Mouse (Mus musculus): ENCODE results near the gene Fyn. TPM values are rescaled to one million over a fixed set of nuclear protein-coding genes. Genes with fewer than 3 reads are reported as not detected.
A peak's percentile ranks its signal among the peaks of the same experiment; 100 is the strongest.

Gene Fyn
- polyA plus RNA-seq, 1 experiment: 134 TPM

- DNase-seq (ENCODE audit: low read depth): no peak
- no peak for TF ChIP-seq POLR2A (IDR thresholded peaks at IDR 0.05; ENCODE audit: borderline replicate concordance, extremely low read depth, insufficient read depth, insufficient read length, poor library complexity, severe bottlenecking)
- no peak for TF ChIP-seq CTCF (IDR thresholded peaks at IDR 0.05; ENCODE audit: borderline replicate concordance, extremely low read depth, insufficient read depth, insufficient read length)
Observed at GRCm38 (mm10) chr10:39503331-39503730, 134.7 kb downstream of the Fyn start.

GRCm38 (mm10) chr10:39505007-39505406, 136.4 kb downstream of the Fyn start:
- DNase-seq (ENCODE audit: low read depth): peak; percentile 93
- TF ChIP-seq CTCF (IDR thresholded peaks at IDR 0.05; ENCODE audit: borderline replicate concordance, extremely low read depth, insufficient read depth, insufficient read length): no peak
- no peak for TF ChIP-seq POLR2A (IDR thresholded peaks at IDR 0.05; ENCODE audit: borderline replicate concordance, extremely low read depth, insufficient read depth, insufficient read length, poor library complexity, severe bottlenecking)

DNA sequence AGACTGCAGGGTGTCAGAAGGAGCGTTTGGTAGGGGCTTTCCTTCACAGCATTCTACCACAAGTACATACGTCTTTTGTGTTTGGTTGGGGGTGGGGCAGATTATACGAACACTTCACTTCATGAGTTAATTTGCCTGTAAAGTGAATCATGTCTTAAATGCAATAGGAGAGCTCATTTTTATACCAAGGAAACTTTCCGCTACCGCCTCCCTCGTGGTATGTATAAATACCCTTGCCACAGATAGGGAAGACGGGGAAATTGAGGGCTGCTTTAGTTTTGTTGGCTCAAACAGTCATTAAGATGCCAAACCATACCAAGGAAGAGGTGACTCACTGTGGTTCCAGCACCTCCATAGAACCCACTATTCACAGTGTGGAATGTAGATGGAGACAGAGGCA, 137.0 kb downstream of the Fyn start:
- TF ChIP-seq POLR2A (IDR thresholded peaks at IDR 0.05; ENCODE audit: borderline replicate concordance, extremely low read depth, insufficient read depth, insufficient read length, poor library complexity, severe bottlenecking) (no peak), CTCF (IDR thresholded peaks at IDR 0.05; ENCODE audit: borderline replicate concordance, extremely low read depth, insufficient read depth, insufficient read length) (no peak)
- DNase-seq (ENCODE audit: low read depth): peak; percentile 48

- DNase-seq (ENCODE audit: low read depth): peak; percentile 68
- TF ChIP-seq CTCF (IDR thresholded peaks at IDR 0.05; ENCODE audit: borderline replicate concordance, extremely low read depth, insufficient read depth, insufficient read length) (no peak), POLR2A (IDR thresholded peaks at IDR 0.05; ENCODE audit: borderline replicate concordance, extremely low read depth, insufficient read depth, insufficient read length, poor library complexity, severe bottlenecking) (no peak)
Observed at GRCm38 (mm10) chr10:39506353-39506752, 137.7 kb downstream of the Fyn start.

GRCm38 (mm10) chr10:39506831-39507230, 138.2 kb downstream of the Fyn start:
- DNase-seq (ENCODE audit: low read depth): peak; percentile 71

GRCm38 (mm10) chr10:39508801-39509200, 140.1 kb downstream of the Fyn start:
- no peak for DNase-seq (ENCODE audit: low read depth)
- no peak for TF ChIP-seq POLR2A (IDR thresholded peaks at IDR 0.05; ENCODE audit: borderline replicate concordance, extremely low read depth, insufficient read depth, insufficient read length, poor library complexity, severe bottlenecking)
- TF ChIP-seq CTCF (IDR thresholded peaks at IDR 0.05; ENCODE audit: borderline replicate concordance, extremely low read depth, insufficient read depth, insufficient read length): no peak

More at GRCm38 (mm10) chr10:39506831-39507230, 138.2 kb downstream of the Fyn start:
- TF ChIP-seq POLR2A (IDR thresholded peaks at IDR 0.05; ENCODE audit: borderline replicate concordance, extremely low read depth, insufficient read depth, insufficient read length, poor library complexity, severe bottlenecking) (no peak), CTCF (IDR thresholded peaks at IDR 0.05; ENCODE audit: borderline replicate concordance, extremely low read depth, insufficient read depth, insufficient read length) (no peak)

GRCm38 (mm10) chr10:39509937-39510336, 141.3 kb downstream of the Fyn start:
- TF ChIP-seq CTCF (IDR thresholded peaks at IDR 0.05; ENCODE audit: borderline replicate concordance, extremely low read depth, insufficient read depth, insufficient read length): no peak
- no peak for TF ChIP-seq POLR2A (IDR thresholded peaks at IDR 0.05; ENCODE audit: borderline replicate concordance, extremely low read depth, insufficient read depth, insufficient read length, poor library complexity, severe bottlenecking)
- DNase-seq (ENCODE audit: low read depth): no peak

DNA sequence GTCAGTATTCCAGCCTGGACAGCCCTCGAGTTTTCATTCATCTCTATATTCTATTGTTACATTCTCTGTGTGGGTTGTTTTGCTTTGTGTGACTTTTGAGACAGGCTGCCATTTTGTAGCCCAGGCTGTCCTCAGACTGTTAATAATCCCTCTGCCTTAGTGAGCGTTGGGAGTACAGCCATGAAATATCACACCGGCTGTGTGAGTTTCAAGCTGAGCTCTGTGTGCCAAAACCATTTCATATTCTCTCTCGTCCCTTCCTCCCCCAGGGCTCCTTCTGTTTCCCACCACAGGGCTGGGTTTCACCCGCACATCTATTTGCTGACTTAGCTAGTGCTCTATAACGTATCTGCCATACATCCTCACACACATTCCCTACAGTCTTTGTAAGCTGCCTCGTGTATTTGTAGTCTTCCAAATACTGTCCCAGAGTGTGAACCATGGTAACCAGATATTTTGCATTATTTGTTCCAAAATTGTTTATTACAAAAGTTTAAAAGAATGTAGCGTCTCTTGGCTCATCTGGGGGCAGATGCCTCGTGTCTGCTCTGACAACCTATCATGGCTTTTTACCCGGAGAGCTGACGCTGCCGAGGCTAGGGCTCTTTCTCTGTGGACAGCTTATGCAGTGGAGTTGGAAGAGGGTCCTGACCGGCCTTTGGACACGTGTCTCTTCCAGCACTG, 144.1 kb downstream of the Fyn start:
- TF ChIP-seq CTCF (IDR thresholded peaks at IDR 0.05; ENCODE audit: borderline replicate concordance, extremely low read depth, insufficient read depth, insufficient read length) (no peak), POLR2A (IDR thresholded peaks at IDR 0.05; ENCODE audit: borderline replicate concordance, extremely low read depth, insufficient read depth, insufficient read length, poor library complexity, severe bottlenecking) (no peak)
- DNase-seq (ENCODE audit: low read depth): peak; percentile 70

DNA sequence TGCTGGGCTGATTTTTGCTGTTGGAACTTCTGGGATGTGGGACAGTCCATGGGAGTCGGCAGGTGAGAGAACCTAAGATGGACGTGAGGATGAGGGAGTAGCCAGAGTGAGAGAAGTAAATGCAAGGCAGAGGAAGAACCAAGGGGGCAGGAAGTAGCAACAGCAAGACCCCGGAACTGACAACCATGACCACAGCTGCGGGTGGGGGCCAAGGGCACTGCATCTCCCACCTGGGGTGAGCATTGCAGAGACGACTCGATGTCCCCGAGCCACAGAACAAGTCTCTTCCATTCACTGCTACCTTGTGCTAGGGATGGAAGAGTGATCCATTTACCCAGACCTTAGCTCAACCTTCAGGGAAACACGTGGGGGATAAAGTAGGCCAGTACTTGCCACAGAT, 146.3 kb downstream of the Fyn start:
- TF ChIP-seq CTCF (IDR thresholded peaks at IDR 0.05; ENCODE audit: borderline replicate concordance, extremely low read depth, insufficient read depth, insufficient read length): no peak
- no peak for TF ChIP-seq POLR2A (IDR thresholded peaks at IDR 0.05; ENCODE audit: borderline replicate concordance, extremely low read depth, insufficient read depth, insufficient read length, poor library complexity, severe bottlenecking)
- no peak for DNase-seq (ENCODE audit: low read depth)

- no peak for TF ChIP-seq CTCF (IDR thresholded peaks at IDR 0.05; ENCODE audit: borderline replicate concordance, extremely low read depth, insufficient read depth, insufficient read length)
- no peak for TF ChIP-seq POLR2A (IDR thresholded peaks at IDR 0.05; ENCODE audit: borderline replicate concordance, extremely low read depth, insufficient read depth, insufficient read length, poor library complexity, severe bottlenecking)
Observed at GRCm38 (mm10) chr10:39516541-39517133, 148.0 kb downstream of the Fyn start.

GRCm38 (mm10) chr10:39517375-39517774, 148.7 kb downstream of the Fyn start:
- no peak for DNase-seq (ENCODE audit: low read depth)
- TF ChIP-seq CTCF (IDR thresholded peaks at IDR 0.05; ENCODE audit: borderline replicate concordance, extremely low read depth, insufficient read depth, insufficient read length): no peak
- TF ChIP-seq POLR2A (IDR thresholded peaks at IDR 0.05; ENCODE audit: borderline replicate concordance, extremely low read depth, insufficient read depth, insufficient read length, poor library complexity, severe bottlenecking): no peak

More at GRCm38 (mm10) chr10:39516541-39517133, 148.0 kb downstream of the Fyn start:
- no peak for DNase-seq (ENCODE audit: low read depth)

- TF ChIP-seq CTCF (IDR thresholded peaks at IDR 0.05; ENCODE audit: borderline replicate concordance, extremely low read depth, insufficient read depth, insufficient read length) (no peak), POLR2A (IDR thresholded peaks at IDR 0.05; ENCODE audit: borderline replicate concordance, extremely low read depth, insufficient read depth, insufficient read length, poor library complexity, severe bottlenecking) (no peak)
- no peak for DNase-seq (ENCODE audit: low read depth)
Observed at GRCm38 (mm10) chr10:39518232-39518631, 149.6 kb downstream of the Fyn start.

All from brain, embryonic 14.5 days (tissue).